Mouse (Mus musculus) erythroblast, embryonic 14.5 days (primary cell): ENCODE data around the gene Lrpap1. TPM values are rescaled to one million over a fixed set of nuclear protein-coding genes. Genes with fewer than 3 reads are reported as not detected.

Experiments
- H3K27me3 ChIP-seq: 2 replicates; pipeline ENCODE4 v1.6.1; 2012; ENCODE audit warnings: inconsistent platforms; ENCODE audit not compliant: control insufficient read depth
- H3K36me3 ChIP-seq: 2 replicates; pipeline ENCODE4 v1.6.1; 2012; ENCODE audit warnings: mild to moderate bottlenecking, inconsistent platforms; ENCODE audit not compliant: control insufficient read depth
- H3K4me1 ChIP-seq: 2 replicates; pipeline ENCODE4 v1.6.1; 2012; ENCODE audit warnings: inconsistent platforms; ENCODE audit not compliant: control insufficient read depth
- H3K4me3 ChIP-seq: replicated peaks from 2 replicates; pipeline ENCODE3; 2012; ENCODE audit warnings: moderate library complexity, mild to moderate bottlenecking, inconsistent platforms
- H3K9me3 ChIP-seq: 2 replicates; pipeline ENCODE4 v1.6.1; 2012; ENCODE audit warnings: low read length, inconsistent platforms, mixed read lengths; ENCODE audit not compliant: control insufficient read depth
- GATA1 ChIP-seq: IDR thresholded peaks from 2 replicates; pipeline ENCODE4 v1.6.1; 2012; ENCODE audit warnings: low read length, inconsistent platforms, mixed read lengths
- TAL1 ChIP-seq: IDR thresholded peaks from 3 replicates; pipeline ENCODE4 v1.6.1; 2012; ENCODE audit warnings: low read length, inconsistent platforms, mixed read lengths
- polyA plus RNA-seq: library from polyadenylated mRNA; stranded (reverse); fragments of >175 nt; gene quantifications from 2 replicates; pipeline ENCODE4 v1.2.3, GENCODE M21; 2012

Gene Lrpap1
- polyA plus RNA-seq, 1 experiment, result 1.3 TPM

- Histone ChIP-seq H3K27me3 (peaks cover 4% of the 10 kb centered on the region), H3K36me3 (no peaks in the 10 kb centered on the region), H3K9me3 (peaks cover 3% of the 10 kb centered on the region), H3K4me1 (peaks cover 3% of the 10 kb centered on the region; the same call in 1 of the 2 replicates), H3K4me3 (no peak overlapping the region)
- TF ChIP-seq GATA1 (no peak), TAL1 (no peak)
Measured at GRCm38 (mm10) chr5:35131237-35131636, 25.7 kb upstream of the Lrpap1 start.

- Histone ChIP-seq H3K4me1 (peaks cover 3% of the 10 kb centered on the region; the same call in 1 of the 2 replicates), H3K36me3 (no peaks in the 10 kb centered on the region)
- TF ChIP-seq GATA1, result no peak
- TF ChIP-seq TAL1, result no peak
Measured at GRCm38 (mm10) chr5:35129767-35130191, 24.2 kb upstream of the Lrpap1 start.

GRCm38 (mm10) chr5:35129208-35129607, 23.6 kb upstream of the Lrpap1 start:
- no peaks in the 10 kb centered on the region for H3K36me3 ChIP-seq
- H3K4me3 ChIP-seq, result no peak overlapping the region
- TF ChIP-seq GATA1 (no peak), TAL1 (no peak)
- peaks cover 3% of the 10 kb centered on the region for H3K9me3 ChIP-seq
- H3K4me1 ChIP-seq, result peaks cover 3% of the 10 kb centered on the region; the same call in 1 of the 2 replicates
- peaks cover 4% of the 10 kb centered on the region for H3K27me3 ChIP-seq

More at GRCm38 (mm10) chr5:35129767-35130191, 24.2 kb upstream of the Lrpap1 start:
- Histone ChIP-seq H3K9me3 (peaks cover 3% of the 10 kb centered on the region), H3K27me3 (peaks cover 4% of the 10 kb centered on the region), H3K4me3 (no peak overlapping the region)

- H3K27me3 ChIP-seq, result peaks cover 29% of the 10 kb centered on the region
- peaks cover 20% of the 10 kb centered on the region for H3K4me1 ChIP-seq
- H3K36me3 ChIP-seq, result no peaks in the 10 kb centered on the region
- TF ChIP-seq GATA1 (no peak), TAL1 (no peak)
- H3K4me3 ChIP-seq, result no peak overlapping the region
- H3K9me3 ChIP-seq, result no peaks in the 10 kb centered on the region
Measured at GRCm38 (mm10) chr5:35120024-35120423, 14.5 kb upstream of the Lrpap1 start.

GRCm38 (mm10) chr5:35118418-35118817, 12.9 kb upstream of the Lrpap1 start:
- no peaks in the 10 kb centered on the region for H3K9me3 ChIP-seq
- H3K36me3 ChIP-seq, result no peaks in the 10 kb centered on the region
- peaks cover 24% of the 10 kb centered on the region for H3K27me3 ChIP-seq
- no peak overlapping the region for H3K4me3 ChIP-seq
- no peak for TF ChIP-seq TAL1
- TF ChIP-seq GATA1, result no peak
- peaks cover 20% of the 10 kb centered on the region for H3K4me1 ChIP-seq

GRCm38 (mm10) chr5:35117633-35118032, 12.1 kb upstream of the Lrpap1 start:
- Histone ChIP-seq H3K9me3 (no peaks in the 10 kb centered on the region), H3K4me1 (peaks cover 20% of the 10 kb centered on the region), H3K27me3 (peaks cover 24% of the 10 kb centered on the region), H3K4me3 (no peak overlapping the region), H3K36me3 (no peaks in the 10 kb centered on the region)
- no peak for TF ChIP-seq TAL1
- TF ChIP-seq GATA1, result no peak

- peaks cover 20% of the 10 kb centered on the region for H3K4me1 ChIP-seq
- no peak overlapping the region for H3K4me3 ChIP-seq
- TF ChIP-seq GATA1 (no peak), TAL1 (no peak)
- peaks cover 24% of the 10 kb centered on the region for H3K27me3 ChIP-seq
- no peaks in the 10 kb centered on the region for H3K9me3 ChIP-seq
- H3K36me3 ChIP-seq, result no peaks in the 10 kb centered on the region
Measured at GRCm38 (mm10) chr5:35116002-35116401, 10.4 kb upstream of the Lrpap1 start.

GRCm38 (mm10) chr5:35112444-35112843, 6.9 kb upstream of the Lrpap1 start:
- TF ChIP-seq TAL1, result no peak
- no peak for TF ChIP-seq GATA1
- peaks cover 25% of the 10 kb centered on the region for H3K27me3 ChIP-seq

GRCm38 (mm10) chr5:35105922-35106298, 344 bp upstream of the Lrpap1 start:
- Histone ChIP-seq H3K27me3 (peaks cover 22% of the 10 kb centered on the region), H3K4me3 (peak overlapping the region; percentile 97), H3K4me1 (peaks cover 49% of the 10 kb centered on the region), H3K9me3 (no peaks in the 10 kb centered on the region), H3K36me3 (peaks cover 29% of the 10 kb centered on the region)
- TF ChIP-seq GATA1, result no peak
- TF ChIP-seq TAL1, result no peak

More at GRCm38 (mm10) chr5:35112444-35112843, 6.9 kb upstream of the Lrpap1 start:
- no peaks in the 10 kb centered on the region for H3K9me3 ChIP-seq
- peaks cover 13% of the 10 kb centered on the region for H3K4me1 ChIP-seq
- H3K36me3 ChIP-seq, result no peaks in the 10 kb centered on the region
- H3K4me3 ChIP-seq, result no peak overlapping the region
